Mouse (Mus musculus) neural tube, embryonic 15.5 days (tissue): ENCODE results near the gene B4galnt3. TPM values are rescaled to one million over a fixed set of nuclear protein-coding genes. Genes with fewer than 3 reads are reported as not detected.

Experiments
- ATAC-seq: fragments of 200-750 bp; cut with Nextera tagmentation; 2 replicates; pipeline ENCODE4 v1.8.0; 2017; ENCODE audit warnings: mild to moderate bottlenecking, moderate TSS enrichment, moderate library complexity; ENCODE audit not compliant: low FRiP score
- H3K27ac ChIP-seq: fragments of 300-500 bp; sonication (generic); replicated peaks from 2 replicates; pipeline ENCODE4 v1.5.1; 2015; ENCODE audit warnings: mild to moderate bottlenecking, inconsistent platforms
- H3K27me3 ChIP-seq: fragments of 300-500 bp; sonication (generic); replicated peaks from 2 replicates; pipeline ENCODE4 v1.6.1; 2015; ENCODE audit warnings: inconsistent platforms
- H3K36me3 ChIP-seq: fragments of 300-500 bp; sonication (generic); 2 replicates; pipeline ENCODE4 v1.6.1; 2015; ENCODE audit warnings: inconsistent platforms
- H3K4me1 ChIP-seq: fragments of 300-500 bp; sonication (generic); 2 replicates; pipeline ENCODE4 v1.6.1; 2015; ENCODE audit warnings: inconsistent platforms
- H3K4me2 ChIP-seq: fragments of 300-500 bp; sonication (generic); 2 replicates; pipeline ENCODE4 v1.6.1; 2015; ENCODE audit warnings: inconsistent platforms, mild to moderate bottlenecking, moderate library complexity
- H3K4me3 ChIP-seq: fragments of 300-500 bp; sonication (generic); replicated peaks from 2 replicates; pipeline ENCODE4 v1.5.1; 2015; ENCODE audit warnings: mild to moderate bottlenecking, inconsistent platforms
- H3K9ac ChIP-seq: fragments of 300-500 bp; sonication (generic); replicated peaks from 2 replicates; pipeline ENCODE4 v1.6.1; 2015; ENCODE audit warnings: mild to moderate bottlenecking, inconsistent platforms
- H3K9me3 ChIP-seq: fragments of 300-500 bp; sonication (generic); replicated peaks from 2 replicates; pipeline ENCODE4 v1.6.1; 2016; ENCODE audit warnings: inconsistent platforms
- WGBS: fragments of 180-500 bp; shearing (Covaris S2); methylation state at CpG from one replicate; pipeline ENCODE4 v1.1.7; 2015; ENCODE audit warnings: mixed read lengths; 5-methylcytosine and 5-hydroxymethylcytosine counted together
- polyA plus RNA-seq: library from polyadenylated mRNA; unstranded; fragments of >200 nt; fragmentation: Nextera tagmentation; extraction: Ambion mirVana; gene quantifications from 2 replicates; pipeline ENCODE4 v1.2.1, GENCODE M21; 2015

Gene B4galnt3
- polyA plus RNA-seq, 1 experiment from 2014 or later, result 0.24 TPM

GRCm38 (mm10) chr6:120180492-120180891 lies 113.9 kb downstream of the B4galnt3 start:
- Histone ChIP-seq H3K4me3 (no peak overlapping the region), H3K4me1 (no peaks in the 10 kb centered on the region), H3K9me3 (no peaks in the 10 kb centered on the region), H3K36me3 (no peaks in the 10 kb centered on the region), H3K9ac (no peak overlapping the region), H3K27ac (no peak overlapping the region), H3K4me2 (no peak overlapping the region), H3K27me3 (no peaks in the 10 kb centered on the region)
- WGBS, result 82% methylated on average over 4 of the region's 4 CpGs
- no peak for ATAC-seq

- Histone ChIP-seq H3K4me1 (no peaks in the 10 kb centered on the region), H3K9me3 (no peaks in the 10 kb centered on the region), H3K36me3 (no peaks in the 10 kb centered on the region), H3K4me2 (no peak overlapping the region), H3K9ac (no peak overlapping the region), H3K27ac (no peak overlapping the region), H3K27me3 (no peaks in the 10 kb centered on the region), H3K4me3 (no peak overlapping the region)
- ATAC-seq, result no peak
- 78% methylated on average over 8 of the region's 8 CpGs for WGBS
Observed at GRCm38 (mm10) chr6:120179756-120180206, 114.6 kb downstream of the B4galnt3 start.

GRCm38 (mm10) chr6:120179044-120179755 lies 115.2 kb downstream of the B4galnt3 start:
- ATAC-seq, result no peak
- Histone ChIP-seq H3K27ac (no peak overlapping the region), H3K36me3 (no peaks in the 10 kb centered on the region)

GRCm38 (mm10) chr6:120175650-120176049 lies 118.7 kb downstream of the B4galnt3 start:
- Histone ChIP-seq H3K27ac (no peak overlapping the region), H3K4me1 (no peaks in the 10 kb centered on the region), H3K27me3 (no peaks in the 10 kb centered on the region), H3K36me3 (no peaks in the 10 kb centered on the region), H3K9me3 (no peaks in the 10 kb centered on the region), H3K9ac (no peak overlapping the region), H3K4me2 (no peak overlapping the region), H3K4me3 (no peak overlapping the region)
- no peak for ATAC-seq
- 97% methylated on average over 4 of the region's 4 CpGs for WGBS

More at GRCm38 (mm10) chr6:120179044-120179755, 115.2 kb downstream of the B4galnt3 start:
- H3K4me3 ChIP-seq, result no peak overlapping the region
- H3K4me2 ChIP-seq, result no peak overlapping the region
- 91% methylated on average over 6 of the region's 6 CpGs for WGBS
- H3K27me3 ChIP-seq, result no peaks in the 10 kb centered on the region
- H3K9me3 ChIP-seq, result no peaks in the 10 kb centered on the region
- no peak overlapping the region for H3K9ac ChIP-seq
- no peaks in the 10 kb centered on the region for H3K4me1 ChIP-seq

GRCm38 (mm10) chr6:120174602-120175115 lies 119.7 kb downstream of the B4galnt3 start:
- no peaks in the 10 kb centered on the region for H3K9me3 ChIP-seq
- no peaks in the 10 kb centered on the region for H3K4me1 ChIP-seq
- no peak overlapping the region for H3K4me2 ChIP-seq
- no peaks in the 10 kb centered on the region for H3K27me3 ChIP-seq
- no peak overlapping the region for H3K4me3 ChIP-seq
- no peaks in the 10 kb centered on the region for H3K36me3 ChIP-seq
- no peak for ATAC-seq
- no peak overlapping the region for H3K27ac ChIP-seq
- H3K9ac ChIP-seq, result no peak overlapping the region
- WGBS, result 57% methylated on average over 7 of the region's 7 CpGs

GRCm38 (mm10) chr6:120174028-120174601 lies 120.2 kb downstream of the B4galnt3 start:
- Histone ChIP-seq H3K9me3 (no peaks in the 10 kb centered on the region), H3K27ac (no peak overlapping the region), H3K4me2 (no peak overlapping the region), H3K27me3 (no peaks in the 10 kb centered on the region), H3K9ac (no peak overlapping the region), H3K36me3 (no peaks in the 10 kb centered on the region), H3K4me1 (no peaks in the 10 kb centered on the region), H3K4me3 (no peak overlapping the region)
- 82% methylated on average over 6 of the region's 6 CpGs for WGBS
- ATAC-seq, result no peak

- Histone ChIP-seq H3K36me3 (no peaks in the 10 kb centered on the region), H3K9ac (no peak overlapping the region), H3K27ac (no peak overlapping the region), H3K4me3 (no peak overlapping the region), H3K4me2 (no peak overlapping the region), H3K9me3 (no peaks in the 10 kb centered on the region), H3K4me1 (no peaks in the 10 kb centered on the region), H3K27me3 (no peaks in the 10 kb centered on the region)
- WGBS, result 80% methylated on average over 8 of the region's 8 CpGs
- no peak for ATAC-seq
Observed at GRCm38 (mm10) chr6:120172294-120173017, 121.9 kb downstream of the B4galnt3 start.

GRCm38 (mm10) chr6:120167574-120167973 lies 126.8 kb downstream of the B4galnt3 start:
- ATAC-seq, result no peak
- no peaks in the 10 kb centered on the region for H3K4me1 ChIP-seq
- H3K27ac ChIP-seq, result no peak overlapping the region
- no peaks in the 10 kb centered on the region for H3K27me3 ChIP-seq
- no peaks in the 10 kb centered on the region for H3K36me3 ChIP-seq
- H3K4me2 ChIP-seq, result no peak overlapping the region
- no peak overlapping the region for H3K9ac ChIP-seq
- H3K4me3 ChIP-seq, result no peak overlapping the region
- H3K9me3 ChIP-seq, result no peaks in the 10 kb centered on the region
- WGBS, result 79% methylated on average over 4 of the region's 4 CpGs

- Histone ChIP-seq H3K36me3 (no peaks in the 10 kb centered on the region), H3K4me2 (no peak overlapping the region), H3K4me3 (no peak overlapping the region), H3K27ac (no peak overlapping the region), H3K4me1 (no peaks in the 10 kb centered on the region), H3K9ac (no peak overlapping the region), H3K9me3 (no peaks in the 10 kb centered on the region), H3K27me3 (no peaks in the 10 kb centered on the region)
- WGBS, result 80% methylated on average over 4 of the region's 4 CpGs
- ATAC-seq, result no peak
Observed at GRCm38 (mm10) chr6:120164765-120165164, 129.6 kb downstream of the B4galnt3 start.

- 87% methylated on average over 6 of the region's 6 CpGs for WGBS
- ATAC-seq, result no peak
- peaks cover 10% of the 10 kb centered on the region for H3K4me1 ChIP-seq
Observed at GRCm38 (mm10) chr6:120162928-120163327, 131.4 kb downstream of the B4galnt3 start.

GRCm38 (mm10) chr6:120159133-120159901 lies 135.0 kb downstream of the B4galnt3 start:
- H3K36me3 ChIP-seq, result no peaks in the 10 kb centered on the region
- no peak overlapping the region for H3K4me3 ChIP-seq
- H3K9ac ChIP-seq, result no peak overlapping the region
- 46% methylated on average over 9 of the region's 9 CpGs for WGBS
- peaks cover 17% of the 10 kb centered on the region for H3K4me1 ChIP-seq
- H3K27ac ChIP-seq, result peak overlapping the region; percentile 56; the same call in 1 of the 2 replicates
- no peaks in the 10 kb centered on the region for H3K27me3 ChIP-seq
- peak; percentile 57; the same call in 1 of the 2 replicates for ATAC-seq
- no peak overlapping the region for H3K4me2 ChIP-seq
- H3K9me3 ChIP-seq, result no peaks in the 10 kb centered on the region

More at GRCm38 (mm10) chr6:120162928-120163327, 131.4 kb downstream of the B4galnt3 start:
- Histone ChIP-seq H3K27ac (no peak overlapping the region), H3K27me3 (no peaks in the 10 kb centered on the region), H3K36me3 (no peaks in the 10 kb centered on the region), H3K9ac (no peak overlapping the region), H3K9me3 (no peaks in the 10 kb centered on the region), H3K4me3 (no peak overlapping the region), H3K4me2 (no peak overlapping the region)
